Mouse (Mus musculus) MEL (cell line): ENCODE measurements around the gene Dlg1. TPM values are rescaled to one million over a fixed set of nuclear protein-coding genes. Genes with fewer than 3 reads are reported as not detected.
A peak's percentile ranks its signal among the peaks of the same experiment; 100 is the strongest.

Experiments
- DNase-seq: peaks from one replicate; pipeline ENCODE4 v3.0.0; 2011; ENCODE audit warnings: low read depth, low spot score
- H3K27ac ChIP-seq: 2 replicates; pipeline ENCODE4 v1.5.1; 2012; ENCODE audit warnings: low read depth, mild to moderate bottlenecking, control low read depth, low read length, moderate library complexity; ENCODE audit not compliant: control insufficient read depth
- H3K27me3 ChIP-seq, 2 experiments: fragments of 150-350 bp in 1 of 2; sonication (generic) in 1 of 2; 2 replicates each; pipeline ENCODE4 v1.6.1; 2012; ENCODE audit warnings: low read length in 2 of 2, mild to moderate bottlenecking in 2 of 2, improper control_type of control experiment in 1 of 2, moderate library complexity in 1 of 2; ENCODE audit not compliant: insufficient read depth in 2 of 2, control insufficient read depth in 1 of 2
- H3K36me3 ChIP-seq, 2 experiments: 2 replicates each; pipeline ENCODE4 v1.6.1; 2012 to 2014; ENCODE audit warnings: low read length in 2 of 2, improper control_type of control experiment in 1 of 2, inconsistent platforms in 1 of 2, mild to moderate bottlenecking in 1 of 2; ENCODE audit not compliant: insufficient read depth in 2 of 2, control insufficient read depth in 1 of 2
- H3K4me1 ChIP-seq, 2 experiments: fragments of 150-350 bp in 1 of 2; sonication (generic) in 1 of 2; 2 replicates each; pipeline ENCODE4 v1.6.1; 2012; ENCODE audit warnings: low read length in 2 of 2, improper control_type of control experiment in 1 of 2, mild to moderate bottlenecking in 1 of 2; ENCODE audit not compliant: insufficient read depth in 2 of 2, control insufficient read depth in 1 of 2
- H3K4me3 ChIP-seq, 2 experiments: fragments of 150-350 bp in 1 of 2; sonication (generic) in 1 of 2; 2 replicates each; pipeline ENCODE4 v1.5.1; 2012; ENCODE audit warnings: low read depth in 2 of 2, low read length in 2 of 2, mild to moderate bottlenecking in 2 of 2, moderate library complexity in 2 of 2, control low read depth in 1 of 2, improper control_type of control experiment in 1 of 2; ENCODE audit not compliant: control insufficient read depth in 1 of 2, insufficient read depth in 1 of 2
- H3K79me2 ChIP-seq: 2 replicates; pipeline ENCODE4 v1.6.1; 2012; ENCODE audit warnings: mild to moderate bottlenecking, low read length, moderate library complexity; ENCODE audit not compliant: control insufficient read depth, poor library complexity, insufficient read depth
- H3K9ac ChIP-seq: 2 replicates; pipeline ENCODE4 v1.6.1; 2012; ENCODE audit warnings: low read depth, mild to moderate bottlenecking, control low read depth, low read length, moderate library complexity; ENCODE audit not compliant: control insufficient read depth, poor library complexity, severe bottlenecking
- H3K9me3 ChIP-seq: fragments of 150-350 bp; sonication (generic); replicated peaks from 2 replicates; pipeline ENCODE4 v1.6.1; 2012; ENCODE audit warnings: mild to moderate bottlenecking, low read length, improper control_type of control experiment, moderate library complexity; ENCODE audit not compliant: insufficient read depth
- CHD1 ChIP-seq: IDR thresholded peaks from 2 replicates; pipeline ENCODE4 v1.6.1; 2012; ENCODE audit warnings: low read depth, mild to moderate bottlenecking, inconsistent platforms, low read length, improper control_type of control experiment
- CHD2 ChIP-seq: IDR thresholded peaks from 2 replicates; pipeline ENCODE4 v1.6.1; 2011; ENCODE audit warnings: low read length, improper control_type of control experiment
- GATA1 ChIP-seq: IDR thresholded peaks from 2 replicates; pipeline ENCODE4 v1.6.1; 2011; ENCODE audit warnings: low read depth, low read length, improper control_type of control experiment
- HCFC1 ChIP-seq: IDR thresholded peaks from 2 replicates; pipeline ENCODE4 v1.6.1; 2012; ENCODE audit warnings: low read depth, mild to moderate bottlenecking, inconsistent platforms, low read length, improper control_type of control experiment, moderate library complexity
- MYC ChIP-seq: IDR thresholded peaks from 2 replicates; pipeline ENCODE4 v1.6.1; 2011; ENCODE audit warnings: low read depth, mild to moderate bottlenecking, low read length, improper control_type of control experiment, moderate library complexity
- NELFE ChIP-seq: IDR thresholded peaks from 2 replicates; pipeline ENCODE4 v1.6.1; 2011; ENCODE audit warnings: low read depth, low read length, improper control_type of control experiment
- POLR2A ChIP-seq, 2 experiments: IDR thresholded peaks; 2 replicates each; pipeline ENCODE4 v1.6.1; 2011 to 2012; ENCODE audit warnings: low read length in 2 of 2, mild to moderate bottlenecking in 2 of 2, control low read depth in 1 of 2, improper control_type of control experiment in 1 of 2, low read depth in 1 of 2, moderate library complexity in 1 of 2; ENCODE audit not compliant: control insufficient read depth in 1 of 2, insufficient read depth in 1 of 2, poor library complexity in 1 of 2
- POLR2AphosphoS2 ChIP-seq: IDR thresholded peaks from 2 replicates; pipeline ENCODE4 v1.6.1; 2011; ENCODE audit warnings: low read length, improper control_type of control experiment
- TBP ChIP-seq: IDR thresholded peaks from 2 replicates; pipeline ENCODE4 v1.8.0; 2011; ENCODE audit warnings: low read depth, low read length, improper control_type of control experiment
- TCF12 ChIP-seq: IDR thresholded peaks from 2 replicates; pipeline ENCODE4 v1.6.1; 2014; ENCODE audit warnings: low read depth, mild to moderate bottlenecking, inconsistent platforms, low read length, improper control_type of control experiment, moderate library complexity
- UBTF ChIP-seq: IDR thresholded peaks from 2 replicates; pipeline ENCODE4 v1.6.1; 2012; ENCODE audit warnings: low read depth, mild to moderate bottlenecking, inconsistent platforms, low read length, improper control_type of control experiment, moderate library complexity, borderline replicate concordance; ENCODE audit not compliant: insufficient read depth
- USF1 ChIP-seq: IDR thresholded peaks from 2 replicates; pipeline ENCODE4 v1.6.1; 2014; ENCODE audit warnings: low read depth, mild to moderate bottlenecking, inconsistent platforms, low read length, improper control_type of control experiment, moderate library complexity
- USF2 ChIP-seq, 2 experiments: IDR thresholded peaks; 2 replicates each; pipeline ENCODE4 v1.6.1; 2011 to 2012; ENCODE audit warnings: improper control_type of control experiment in 2 of 2, low read length in 2 of 2, borderline replicate concordance in 1 of 2, inconsistent platforms in 1 of 2, low read depth in 1 of 2, mild to moderate bottlenecking in 1 of 2; ENCODE audit not compliant: insufficient read depth in 1 of 2
- ZC3H11A ChIP-seq: IDR thresholded peaks from 2 replicates; pipeline ENCODE4 v1.6.1; 2012; ENCODE audit warnings: low read depth, mild to moderate bottlenecking, inconsistent platforms, low read length, improper control_type of control experiment
- ZKSCAN1 ChIP-seq: IDR thresholded peaks from 2 replicates; pipeline ENCODE4 v1.6.1; 2012; ENCODE audit warnings: low read depth, mild to moderate bottlenecking, inconsistent platforms, low read length, improper control_type of control experiment, moderate library complexity
- ZMIZ1 ChIP-seq: IDR thresholded peaks from 2 replicates; pipeline ENCODE4 v1.6.1; 2012; ENCODE audit warnings: low read depth, mild to moderate bottlenecking, inconsistent platforms, low read length, improper control_type of control experiment, moderate library complexity
- ZNF384 ChIP-seq: IDR thresholded peaks from 2 replicates; pipeline ENCODE4 v1.6.1; 2012; ENCODE audit warnings: low read depth, mild to moderate bottlenecking, inconsistent platforms, low read length, improper control_type of control experiment
- polyA plus RNA-seq, 2 experiments: library from polyadenylated mRNA; stranded (reverse) in 1 of 2; unstranded in 1 of 2; fragments of >175 nt in 1 of 2; fragments of >200 nt in 1 of 2; gene quantifications; 2 replicates each; pipeline versions ENCODE4 v1.2.1 to v1.2.4; 2012; ENCODE audit warnings: low replicate concordance in 2 of 2, low read depth in 1 of 2; ENCODE audit not compliant: insufficient read length in 2 of 2, insufficient read depth in 1 of 2, missing spikeins in 1 of 2
- total RNA-seq: library from RNA; depleted of rRNA; stranded (reverse); fragments of 300-350 nt; gene quantifications from 2 replicates; pipeline ENCODE4 v1.2.3, GENCODE M21; 2012

Dlg1 gene
- total and polyA plus RNA-seq, 3 experiments = 25.7 to 74.6 (median 33.9) TPM

GRCm38 (mm10) chr16:31766715-31767114 lies 103.5 kb downstream of the Dlg1 start:
- Histone ChIP-seq H3K4me3 (no peak overlapping the region), H3K36me3 (peaks cover 0 to 2% of the 10 kb centered on the region in 2 experiments; a peak in 1 of 4 replicates), H3K27me3 (no peaks in the 10 kb centered on the region), H3K9me3 (no peaks in the 10 kb centered on the region), H3K4me1 (no peaks in the 10 kb centered on the region; a peak in 1 of 4 replicates), H3K9ac (no peak overlapping the region), H3K79me2 (peaks cover 2% of the 10 kb centered on the region; the same call in 1 of the 2 replicates), H3K27ac (no peak overlapping the region)
- no peak for DNase-seq
- TF ChIP-seq TBP = no peak
- TF ChIP-seq USF1 = peak; percentile 34; the same call in 1 of the 2 replicates

- peaks cover 0 to 8% of the 10 kb centered on the region in 2 experiments; a peak in 2 of 4 replicates for H3K36me3 ChIP-seq
- peaks cover 2% of the 10 kb centered on the region; the same call in 1 of the 2 replicates for H3K79me2 ChIP-seq
- peaks cover 0 to 10% of the 10 kb centered on the region in 2 experiments; a peak in 3 of 4 replicates for H3K4me1 ChIP-seq
- no peak for TF ChIP-seq POLR2A (IDR thresholded peaks at IDR 0.05; ENCODE audit: control insufficient read depth in 1 of 2, insufficient read depth in 1 of 2, low read depth in 1 of 2, low read length in 2 of 2, poor library complexity in 1 of 2)
- TF ChIP-seq GATA1 = no peak
- no peak for TF ChIP-seq TCF12
- TF ChIP-seq ZKSCAN1 = no peak
- no peak for TF ChIP-seq CHD2
- TF ChIP-seq USF2 (IDR thresholded peaks at IDR 0.05; ENCODE audit: borderline replicate concordance in 1 of 2, insufficient read depth in 1 of 2, low read depth in 1 of 2, low read length in 2 of 2) = no peak
- no peak for TF ChIP-seq UBTF
- TF ChIP-seq HCFC1 = no peak
- TF ChIP-seq ZC3H11A = no peak
- no peak for TF ChIP-seq TBP
- TF ChIP-seq ZNF384 = no peak
- no peak for TF ChIP-seq MYC
- TF ChIP-seq NELFE = no peak
- DNase-seq = no peak
- H3K9ac ChIP-seq = no peak overlapping the region
- H3K27ac ChIP-seq = no peak overlapping the region
- H3K4me3 ChIP-seq = no peak overlapping the region
- H3K27me3 ChIP-seq = no peaks in the 10 kb centered on the region
- no peaks in the 10 kb centered on the region for H3K9me3 ChIP-seq
Observed at GRCm38 (mm10) chr16:31775924-31776323, 112.7 kb downstream of the Dlg1 start.

- TF ChIP-seq POLR2AphosphoS2 = no peak
- no peak for TF ChIP-seq ZMIZ1
- no peak for TF ChIP-seq CHD1
- TF ChIP-seq, all 39 proteins: peak for 0
- Histone ChIP-seq H3K36me3 (peaks cover 0 to 8% of the 10 kb centered on the region in 2 experiments; a peak in 2 of 4 replicates), H3K79me2 (peaks cover 2% of the 10 kb centered on the region; the same call in 1 of the 2 replicates), H3K9ac (no peak overlapping the region), H3K27ac (no peak overlapping the region), H3K27me3 (no peaks in the 10 kb centered on the region), H3K4me3 (no peak overlapping the region), H3K9me3 (no peaks in the 10 kb centered on the region), H3K4me1 (peaks cover 0 to 10% of the 10 kb centered on the region in 2 experiments; a peak in 3 of 4 replicates)
- no peak for DNase-seq
Observed at GRCm38 (mm10) chr16:31781015-31781414, 117.8 kb downstream of the Dlg1 start.
